Mouse (Mus musculus) neural tube, embryonic 15.5 days (tissue): ENCODE data around the gene Krtap6-2. TPM values are rescaled to one million over a fixed set of nuclear protein-coding genes. Genes with fewer than 3 reads are reported as not detected.

Experiments used
- ATAC-seq: fragments of 200-750 bp; cut with Nextera tagmentation; 2 replicates; pipeline ENCODE4 v1.8.0; 2017; ENCODE audit warnings: mild to moderate bottlenecking, moderate TSS enrichment, moderate library complexity; ENCODE audit not compliant: low FRiP score
- H3K27ac ChIP-seq: fragments of 300-500 bp; sonication (generic); replicated peaks from 2 replicates; pipeline ENCODE4 v1.5.1; 2015; ENCODE audit warnings: mild to moderate bottlenecking, inconsistent platforms
- H3K27me3 ChIP-seq: fragments of 300-500 bp; sonication (generic); replicated peaks from 2 replicates; pipeline ENCODE4 v1.6.1; 2015; ENCODE audit warnings: inconsistent platforms
- H3K36me3 ChIP-seq: fragments of 300-500 bp; sonication (generic); 2 replicates; pipeline ENCODE4 v1.6.1; 2015; ENCODE audit warnings: inconsistent platforms
- H3K4me1 ChIP-seq: fragments of 300-500 bp; sonication (generic); 2 replicates; pipeline ENCODE4 v1.6.1; 2015; ENCODE audit warnings: inconsistent platforms
- H3K4me2 ChIP-seq: fragments of 300-500 bp; sonication (generic); 2 replicates; pipeline ENCODE4 v1.6.1; 2015; ENCODE audit warnings: inconsistent platforms, mild to moderate bottlenecking, moderate library complexity
- H3K4me3 ChIP-seq: fragments of 300-500 bp; sonication (generic); replicated peaks from 2 replicates; pipeline ENCODE4 v1.5.1; 2015; ENCODE audit warnings: mild to moderate bottlenecking, inconsistent platforms
- H3K9ac ChIP-seq: fragments of 300-500 bp; sonication (generic); replicated peaks from 2 replicates; pipeline ENCODE4 v1.6.1; 2015; ENCODE audit warnings: mild to moderate bottlenecking, inconsistent platforms
- H3K9me3 ChIP-seq: fragments of 300-500 bp; sonication (generic); replicated peaks from 2 replicates; pipeline ENCODE4 v1.6.1; 2016; ENCODE audit warnings: inconsistent platforms
- WGBS: fragments of 180-500 bp; shearing (Covaris S2); methylation state at CpG from one replicate; pipeline ENCODE4 v1.1.7; 2015; ENCODE audit warnings: mixed read lengths; 5-methylcytosine and 5-hydroxymethylcytosine counted together
- polyA plus RNA-seq: library from polyadenylated mRNA; unstranded; fragments of >200 nt; fragmentation: Nextera tagmentation; extraction: Ambion mirVana; gene quantifications from 2 replicates; pipeline ENCODE4 v1.2.1, GENCODE M21; 2015

The Krtap6-2 gene
- not detected in 2 replicates for polyA plus RNA-seq

DNA sequence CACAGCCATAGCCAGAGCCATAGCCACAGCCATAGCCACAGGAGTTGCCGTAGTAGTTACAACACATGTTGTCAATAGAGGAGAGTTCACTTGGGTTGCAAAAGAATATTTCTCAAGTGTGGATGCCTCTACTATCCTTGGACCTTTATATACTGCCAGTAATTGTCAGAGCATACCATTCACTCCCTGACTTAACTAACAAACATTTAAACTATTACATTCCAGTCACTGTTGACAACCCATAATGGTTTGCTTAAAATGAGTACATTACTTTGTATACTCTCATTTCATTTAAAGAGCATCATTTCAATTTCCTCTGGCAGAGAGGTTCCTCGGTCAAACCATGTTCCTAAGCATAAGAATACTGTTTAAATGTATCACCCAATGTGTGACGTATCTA is at the start of gene Krtap6-2:
Gene Krtap6-2, minus strand, starts transcription at position 101 of the 400 bp plus-strand sequence.
- H3K4me3 ChIP-seq, result no peak within 1 kb of the TSS
- no peaks in the 10 kb centered on the region for H3K27me3 ChIP-seq
- 97% methylated on average over 3 of the region's 3 CpGs for WGBS
- no peaks in the 10 kb centered on the region for H3K36me3 ChIP-seq
- no peak within 1 kb of the TSS for H3K4me2 ChIP-seq
- no peak within 1 kb of the TSS for H3K27ac ChIP-seq
- no peaks in the 10 kb centered on the region for H3K9me3 ChIP-seq
- no peaks in the 10 kb centered on the region for H3K4me1 ChIP-seq
- no peak within 1 kb of the TSS for H3K9ac ChIP-seq
- ATAC-seq, result no peak

DNA sequence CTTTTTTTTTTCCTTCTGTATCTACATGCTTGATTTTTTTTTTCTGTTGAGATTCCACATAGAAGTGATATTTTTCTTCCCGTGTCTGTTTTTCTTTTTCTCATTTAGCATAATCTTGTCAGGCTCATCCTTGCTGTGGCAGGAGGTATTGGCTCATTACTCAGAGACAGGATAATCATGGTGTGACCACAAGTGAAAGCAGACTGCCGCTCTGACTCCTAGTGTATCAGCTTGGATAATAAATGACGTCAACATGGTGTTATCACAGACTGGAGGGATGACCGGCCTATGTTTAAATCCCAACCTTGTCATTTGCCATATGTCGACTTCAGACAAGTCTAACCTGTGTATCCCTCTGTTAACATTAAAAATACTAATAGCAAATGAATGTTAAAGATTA is 41.3 kb upstream of the Krtap6-2 start:
- ATAC-seq, result no peak
- Histone ChIP-seq H3K27me3 (no peaks in the 10 kb centered on the region), H3K36me3 (no peaks in the 10 kb centered on the region), H3K4me2 (no peak overlapping the region), H3K27ac (no peak overlapping the region), H3K4me3 (no peak overlapping the region), H3K9ac (no peak overlapping the region), H3K9me3 (no peaks in the 10 kb centered on the region), H3K4me1 (no peaks in the 10 kb centered on the region)
- WGBS, result 80% methylated on average over 5 of the region's 5 CpGs

DNA sequence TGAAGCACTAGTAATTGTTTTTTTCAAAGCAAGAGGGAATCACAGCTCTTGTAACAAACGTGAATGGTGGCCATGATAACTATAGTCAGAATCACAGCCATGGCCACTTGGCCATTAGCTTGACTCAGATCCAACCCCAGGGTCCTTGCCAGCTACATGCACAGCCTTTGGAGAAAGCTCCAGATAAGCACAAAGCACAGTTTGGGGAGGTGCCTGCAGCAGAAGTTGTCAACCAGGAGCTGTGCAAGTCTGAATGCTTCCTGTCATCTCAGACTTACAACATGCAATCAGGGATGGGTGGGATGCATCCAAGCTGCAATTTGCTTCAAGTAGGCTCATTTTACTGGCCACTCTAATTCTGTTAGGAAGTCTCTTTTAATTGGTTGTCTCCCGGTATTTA is 9.7 kb upstream of the Krtap6-2 start:
- Histone ChIP-seq H3K27ac (no peak overlapping the region), H3K9ac (no peak overlapping the region), H3K4me1 (no peaks in the 10 kb centered on the region), H3K4me2 (no peak overlapping the region), H3K4me3 (no peak overlapping the region), H3K27me3 (no peaks in the 10 kb centered on the region), H3K9me3 (no peaks in the 10 kb centered on the region), H3K36me3 (no peaks in the 10 kb centered on the region)
- WGBS, result 75% methylated on average over 2 of the region's 2 CpGs
- no peak for ATAC-seq

DNA sequence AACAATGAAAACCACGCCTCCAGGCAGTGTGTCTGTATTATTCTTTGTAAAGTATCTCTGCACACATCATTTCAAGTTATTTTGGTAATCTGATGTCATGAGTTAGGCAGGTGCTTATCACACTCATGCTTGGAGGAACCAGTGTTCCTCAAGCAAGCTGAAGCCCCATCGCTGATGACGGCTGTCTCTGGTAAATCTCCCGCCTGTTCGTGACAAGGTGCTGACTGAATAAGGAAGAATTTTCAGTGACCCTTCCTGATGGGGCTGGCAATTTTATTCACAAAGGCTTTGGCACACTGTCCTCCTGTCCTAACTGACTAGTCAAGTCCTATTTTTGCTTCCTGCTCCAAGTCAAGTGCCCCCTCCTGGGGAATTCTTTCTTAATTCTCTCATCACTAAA is 5.4 kb upstream of the Krtap6-2 start:
- WGBS, result 96% methylated on average over 5 of the region's 5 CpGs
- Histone ChIP-seq H3K4me2 (no peak overlapping the region), H3K36me3 (no peaks in the 10 kb centered on the region), H3K9me3 (no peaks in the 10 kb centered on the region), H3K4me3 (no peak overlapping the region), H3K27ac (no peak overlapping the region), H3K9ac (no peak overlapping the region), H3K27me3 (no peaks in the 10 kb centered on the region), H3K4me1 (no peaks in the 10 kb centered on the region)
- no peak for ATAC-seq

DNA sequence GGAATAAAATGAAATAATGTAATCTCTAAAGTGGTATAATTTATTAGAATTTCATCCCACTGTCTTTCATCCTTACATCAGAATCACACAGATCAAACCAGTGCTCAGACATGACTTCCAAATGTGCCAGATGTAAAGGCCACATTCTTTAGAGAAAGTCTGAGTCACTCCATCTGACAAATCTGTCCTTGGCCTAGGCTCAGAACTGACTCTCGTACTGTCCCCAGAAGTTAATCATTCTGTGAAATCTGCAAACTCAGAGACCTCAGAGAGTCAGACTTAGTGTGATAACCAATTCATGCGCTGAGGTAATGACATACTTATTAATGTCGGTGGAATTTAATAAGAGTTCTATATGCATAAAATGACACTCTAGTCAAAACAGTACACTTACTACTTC is 3.6 kb downstream of the Krtap6-2 start:
- H3K4me2 ChIP-seq, result no peak overlapping the region
- no peak overlapping the region for H3K9ac ChIP-seq
- no peaks in the 10 kb centered on the region for H3K9me3 ChIP-seq
- no peak overlapping the region for H3K4me3 ChIP-seq
- H3K27me3 ChIP-seq, result no peaks in the 10 kb centered on the region
- no peak for ATAC-seq
- H3K36me3 ChIP-seq, result no peaks in the 10 kb centered on the region
- 89% methylated on average over 3 of the region's 3 CpGs for WGBS
- no peaks in the 10 kb centered on the region for H3K4me1 ChIP-seq
- H3K27ac ChIP-seq, result no peak overlapping the region

DNA sequence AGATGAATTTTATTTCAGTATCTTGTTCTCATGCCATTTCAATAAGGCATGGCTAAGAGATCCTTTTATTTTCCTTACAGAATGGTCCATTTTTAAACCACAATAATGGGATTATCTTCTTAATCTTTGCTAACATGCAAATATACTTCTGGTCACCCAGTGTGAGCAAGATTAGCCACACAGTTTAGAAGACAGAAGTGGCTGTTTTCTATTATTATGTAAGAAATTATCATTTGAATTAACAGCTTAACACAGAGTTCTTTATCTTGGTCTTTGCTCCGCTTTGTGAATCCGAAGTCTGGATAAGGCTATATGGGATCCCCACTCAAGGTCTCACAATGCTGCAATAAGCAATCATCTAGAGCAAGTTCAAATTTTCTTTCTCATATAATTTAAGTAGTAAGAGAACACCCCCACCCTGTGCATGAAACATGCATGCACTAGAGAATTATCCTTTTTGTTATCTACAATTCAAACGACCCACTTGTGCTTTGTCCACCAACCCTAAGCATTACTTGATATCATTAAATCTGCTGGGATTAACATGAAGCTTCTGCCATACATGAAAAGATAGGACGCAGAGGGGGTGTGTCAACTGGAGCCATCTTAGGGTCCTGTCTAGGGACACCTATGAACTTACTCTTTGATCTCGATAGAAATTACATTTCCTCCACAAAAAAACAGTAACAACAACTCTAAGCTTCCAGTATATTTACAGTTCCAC is 9.4 kb downstream of the Krtap6-2 start:
- ATAC-seq, result no peak
- no peak overlapping the region for H3K4me2 ChIP-seq
- no peak overlapping the region for H3K27ac ChIP-seq
- no peaks in the 10 kb centered on the region for H3K27me3 ChIP-seq
- H3K9ac ChIP-seq, result no peak overlapping the region
- no peak overlapping the region for H3K4me3 ChIP-seq
- WGBS, result 87% methylated on average over 5 of the region's 5 CpGs
- no peaks in the 10 kb centered on the region for H3K4me1 ChIP-seq
- no peaks in the 10 kb centered on the region for H3K36me3 ChIP-seq
- H3K9me3 ChIP-seq, result no peaks in the 10 kb centered on the region

DNA sequence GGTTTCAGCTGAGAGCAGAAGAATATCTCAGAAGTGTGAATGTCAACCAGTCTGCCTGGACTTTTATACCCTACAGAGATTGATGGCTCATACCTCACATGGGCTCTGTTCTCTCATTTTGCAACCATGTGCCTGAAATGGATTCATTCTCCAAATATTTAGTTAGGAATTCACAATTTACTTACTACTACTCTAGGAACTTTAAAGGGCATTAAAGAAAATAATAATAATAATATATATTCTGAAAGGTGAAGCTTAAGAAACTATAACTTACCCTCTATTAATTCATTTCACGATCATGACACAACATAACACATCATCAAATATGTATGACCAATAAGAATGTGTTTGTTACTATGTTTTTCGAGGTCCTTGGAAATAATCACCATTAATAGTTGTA is 16.1 kb downstream of the Krtap6-2 start, which contains the start of gene Krtap21-1:
Gene Krtap21-1, minus strand, starts transcription at position 101 of the 400 bp plus-strand sequence.
- no peaks in the 10 kb centered on the region for H3K4me1 ChIP-seq
- H3K36me3 ChIP-seq, result no peaks in the 10 kb centered on the region
- H3K9me3 ChIP-seq, result no peaks in the 10 kb centered on the region
- ATAC-seq, result no peak
- no peak within 1 kb of the TSS for H3K27ac ChIP-seq
- H3K4me2 ChIP-seq, result no peak within 1 kb of the TSS
- no peak within 1 kb of the TSS for H3K9ac ChIP-seq
- 84% methylated on average over 2 of the region's 2 CpGs for WGBS
- H3K4me3 ChIP-seq, result no peak within 1 kb of the TSS
- no peaks in the 10 kb centered on the region for H3K27me3 ChIP-seq

DNA sequence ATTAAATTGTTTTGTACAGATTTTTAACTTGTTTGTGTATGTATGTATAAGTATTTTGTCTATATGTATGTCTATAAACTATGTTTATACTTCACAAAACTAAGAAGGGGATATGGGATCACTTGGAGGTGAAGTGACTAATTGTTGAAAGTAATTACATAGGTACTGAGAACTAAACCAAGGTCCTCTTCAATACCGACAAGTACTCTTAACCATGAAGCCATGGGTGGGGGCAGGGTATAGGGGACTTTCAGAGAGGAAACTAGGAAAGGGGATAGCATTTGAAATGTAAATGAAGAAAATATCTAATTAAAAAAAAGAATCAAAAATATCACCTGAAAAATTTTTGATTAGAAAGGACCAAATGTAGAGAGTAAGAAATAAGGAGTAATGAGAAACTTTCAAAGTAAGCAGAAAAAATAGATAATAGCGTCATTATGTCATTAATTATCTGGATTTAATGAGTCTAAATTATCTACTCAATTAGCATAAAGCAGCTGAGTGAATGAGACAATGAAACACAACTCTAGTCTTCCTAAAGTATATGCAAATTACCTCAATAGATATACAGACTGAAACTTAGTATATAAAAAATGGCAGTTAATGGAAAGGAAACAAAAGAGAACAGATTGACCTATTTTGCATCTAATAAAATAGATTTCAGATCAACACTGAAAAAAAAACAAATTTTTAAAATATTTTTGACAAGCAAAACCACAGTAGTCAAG is 47.0 kb downstream of the Krtap6-2 start:
- no peaks in the 10 kb centered on the region for H3K4me1 ChIP-seq
- H3K27ac ChIP-seq, result no peak overlapping the region
- no peak overlapping the region for H3K9ac ChIP-seq
- H3K27me3 ChIP-seq, result no peaks in the 10 kb centered on the region
- no peak overlapping the region for H3K4me3 ChIP-seq
- no peaks in the 10 kb centered on the region for H3K9me3 ChIP-seq
- no peaks in the 10 kb centered on the region for H3K36me3 ChIP-seq
- no peak overlapping the region for H3K4me2 ChIP-seq
- WGBS, result 67% methylated on average over 2 of the region's 2 CpGs
- no peak for ATAC-seq

Other genes with a start within 250 kb of the Krtap6-2 start
- not detected in 2 replicates for gene 1110057P08Rik, start 245.4 kb downstream of the Krtap6-2 start, polyA plus RNA-seq
- not detected in 2 replicates for gene Krtap20-2, start 214.2 kb downstream of the Krtap6-2 start, polyA plus RNA-seq
- gene Krtap21-1, start 16.2 kb downstream of the Krtap6-2 start, polyA plus RNA-seq, result not detected in 2 replicates
- not detected in 2 replicates for gene Krtap8-1, start 67.8 kb upstream of the Krtap6-2 start, polyA plus RNA-seq
- not detected in 2 replicates for gene Krtap7-1, start 88.2 kb upstream of the Krtap6-2 start, polyA plus RNA-seq
- gene Krtap11-1, start 151.1 kb upstream of the Krtap6-2 start, polyA plus RNA-seq, result not detected in 2 replicates